Mouse (Mus musculus): ENCODE data around the gene Gm44502.

Gene Gm44502

DNA sequence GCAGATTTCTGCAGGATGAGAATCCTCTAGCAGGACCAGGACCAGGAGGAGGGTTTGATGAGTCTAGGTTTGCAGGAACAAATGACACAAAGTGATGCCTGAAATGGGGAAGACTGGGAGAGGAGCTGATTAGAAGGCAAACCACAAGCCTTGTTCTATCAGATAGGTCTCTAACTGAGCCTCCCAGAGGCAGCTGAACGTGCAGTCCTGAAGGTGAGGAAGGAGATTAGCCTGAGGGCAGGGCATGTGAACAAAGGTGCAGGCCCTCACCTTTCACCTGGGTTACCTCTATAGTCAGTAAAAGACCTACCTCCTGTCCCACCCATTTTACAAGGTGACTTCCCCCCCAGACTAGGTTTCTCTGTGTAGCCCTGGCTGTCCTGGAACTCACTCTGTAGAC, 29.8 kb downstream of the Gm44502 start:
- DNase-seq (ENCODE audit: low spot score in 2 of 2): no peak

DNA sequence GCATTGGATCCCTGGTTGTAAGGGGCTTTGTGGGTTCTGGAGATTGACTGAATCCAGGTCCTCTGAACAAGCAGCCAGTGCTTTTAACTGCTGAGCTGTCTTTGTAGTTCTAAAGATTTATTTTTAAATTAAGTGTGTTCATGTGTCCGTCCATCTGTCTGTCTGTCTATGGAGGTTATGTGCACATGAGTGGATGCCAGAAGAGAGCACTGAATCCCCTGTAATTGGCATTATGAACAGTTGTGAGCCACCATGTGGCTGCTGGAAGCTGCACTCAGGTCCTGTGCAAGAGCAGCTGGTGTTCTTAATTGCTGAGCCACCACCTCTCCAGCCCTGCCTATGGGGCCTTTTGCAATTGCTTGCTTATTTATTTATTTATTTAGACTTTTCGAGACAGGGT, 31.4 kb downstream of the Gm44502 start:
- DNase-seq (ENCODE audit: low spot score in 2 of 2): no peak

DNA sequence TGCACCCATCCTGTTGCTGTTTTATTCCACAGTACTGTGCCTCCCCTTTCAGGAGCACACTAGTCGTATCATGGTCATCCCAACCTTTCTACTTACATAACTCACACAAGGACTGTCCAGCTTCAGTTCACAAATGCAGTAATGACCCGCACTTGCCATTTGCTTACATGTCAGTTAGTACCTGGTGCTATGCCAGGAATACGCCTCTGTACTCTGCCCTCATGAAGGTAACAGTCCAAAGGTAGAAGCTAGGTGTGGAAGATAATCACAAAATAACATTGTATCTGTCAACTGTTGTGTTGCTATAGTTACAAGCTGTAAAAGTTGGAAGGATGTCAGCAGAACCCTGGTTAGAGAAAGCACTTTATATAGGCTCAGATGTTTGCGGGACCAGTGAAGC, 32.6 kb downstream of the Gm44502 start:
- no peak for DNase-seq (ENCODE audit: low spot score in 2 of 2)

DNA sequence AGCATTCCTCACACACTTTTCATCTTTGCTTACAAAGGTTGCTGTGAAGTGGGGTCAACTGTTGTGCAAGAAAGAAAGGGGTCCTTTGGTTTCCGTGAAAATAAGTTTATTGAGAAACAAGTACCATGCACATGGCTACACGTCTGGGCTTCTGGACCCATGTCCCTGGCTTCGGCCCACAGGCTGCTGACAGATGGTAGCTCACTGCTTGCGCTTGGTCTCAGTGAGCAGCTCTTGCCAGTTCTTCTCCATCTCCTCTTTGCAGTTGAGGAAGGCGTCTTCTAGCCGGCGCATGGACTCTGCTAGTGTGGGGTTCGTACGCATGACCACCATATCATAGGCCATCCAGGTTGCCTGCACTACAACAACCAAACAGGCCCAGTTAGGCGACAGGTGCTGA, 39.4 kb downstream of the Gm44502 start:
- no peak for DNase-seq (ENCODE audit: low spot score in 2 of 2)

DNA sequence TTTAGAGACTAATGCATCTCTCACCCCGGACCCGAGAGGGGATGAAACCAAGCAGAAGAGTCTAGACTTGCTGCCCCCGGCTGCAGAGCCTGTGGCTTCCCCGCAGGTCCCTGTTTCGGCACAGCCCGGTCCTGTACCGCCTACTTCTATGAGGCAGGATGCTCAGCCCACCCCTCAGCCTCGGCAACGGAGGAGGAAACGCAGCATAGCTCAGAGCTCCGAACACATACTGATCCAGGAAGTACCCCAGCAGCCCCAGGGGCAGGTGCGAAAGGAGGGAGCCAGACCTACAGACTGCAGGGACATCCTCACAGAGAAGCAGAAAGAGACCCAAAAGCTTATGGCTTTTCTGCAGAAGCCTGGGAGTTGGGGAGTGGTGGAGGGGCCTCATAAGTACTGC, 42.4 kb downstream of the Gm44502 start:
- DNase-seq (ENCODE audit: low spot score in 2 of 2): peak; percentile 23 to 47

DNA sequence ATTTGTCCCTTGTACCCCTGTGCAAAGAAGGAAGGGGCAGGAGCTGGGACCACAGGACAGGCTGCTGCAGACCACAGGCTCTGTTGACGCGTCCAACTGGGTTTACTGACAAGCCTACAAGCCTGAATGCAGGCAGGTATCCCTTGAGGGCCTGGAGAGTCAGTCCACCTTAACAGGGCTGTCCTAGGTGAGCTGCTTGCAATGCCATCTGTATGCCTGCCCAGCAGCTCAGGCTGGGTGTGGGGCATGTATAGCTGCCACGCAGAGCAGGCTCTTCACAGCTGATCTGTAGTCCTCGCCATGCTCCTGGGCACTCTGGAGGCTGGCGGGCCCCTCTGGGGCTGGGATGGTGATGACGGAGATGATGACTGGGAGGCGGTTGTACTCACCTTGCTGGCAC, 44.9 kb downstream of the Gm44502 start, which contains the start of gene Klhdc7b:
Gene Klhdc7b, plus strand, starts transcription at position 301 of the 400 bp plus-strand sequence.
- no peak for DNase-seq (ENCODE audit: low spot score in 2 of 2)

DNA sequence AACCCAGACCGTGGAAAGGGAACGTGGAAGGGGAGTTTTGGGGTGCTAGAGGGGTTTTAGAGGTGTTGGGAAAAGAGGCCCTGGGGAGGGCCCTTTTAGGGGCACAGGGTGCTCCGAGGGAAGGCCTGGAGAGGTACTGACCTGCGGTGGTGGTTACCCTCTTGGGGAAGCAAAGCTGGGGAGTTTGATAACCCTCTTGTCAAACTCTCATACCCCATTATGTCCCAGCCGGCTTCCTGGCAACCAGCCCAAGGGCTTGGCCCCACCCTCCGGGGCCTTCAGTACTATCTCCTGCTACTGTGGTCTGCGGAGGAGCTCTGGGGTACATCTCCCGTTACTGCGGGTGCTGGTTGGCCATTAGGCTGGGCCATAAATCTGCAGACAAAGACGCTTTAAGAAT, 50.1 kb downstream of the Gm44502 start:
- DNase-seq (ENCODE audit: low spot score in 2 of 2): no peak

DNA sequence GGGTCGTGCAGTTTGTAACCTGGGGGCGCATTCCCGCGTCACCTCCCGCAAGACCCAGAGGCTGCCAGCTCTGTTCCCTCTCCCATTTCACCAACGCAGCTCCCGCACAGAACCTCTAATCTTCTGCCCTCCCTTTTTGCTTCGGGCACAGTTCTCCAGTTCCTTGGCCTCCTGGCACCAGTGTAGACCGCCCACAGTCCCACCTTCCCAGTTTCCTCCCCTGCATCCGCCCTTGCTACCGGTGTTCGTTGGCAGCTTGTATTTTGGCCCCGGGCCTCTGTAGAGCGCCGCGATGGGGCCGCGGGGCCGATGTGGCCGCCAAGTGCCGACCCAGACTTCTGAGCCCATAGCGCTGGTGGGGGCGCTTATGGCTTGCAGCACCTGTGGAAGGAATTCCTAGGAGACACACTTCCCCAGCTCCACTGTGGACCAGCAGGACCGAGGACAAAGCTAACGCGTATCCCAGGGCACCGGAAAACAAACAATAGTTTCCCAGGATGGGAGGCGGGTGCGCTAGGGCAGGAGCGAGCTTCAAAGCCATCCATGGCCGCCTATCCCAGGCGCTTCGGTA, 50.6 kb downstream of the Gm44502 start, which contains the start of gene Odf3b:
Gene Odf3b, minus strand, starts transcription at position 452 of the 571 bp plus-strand sequence.
- peak in 1 of 2 experiments; percentile 35 for DNase-seq (ENCODE audit: low spot score in 2 of 2)

DNA sequence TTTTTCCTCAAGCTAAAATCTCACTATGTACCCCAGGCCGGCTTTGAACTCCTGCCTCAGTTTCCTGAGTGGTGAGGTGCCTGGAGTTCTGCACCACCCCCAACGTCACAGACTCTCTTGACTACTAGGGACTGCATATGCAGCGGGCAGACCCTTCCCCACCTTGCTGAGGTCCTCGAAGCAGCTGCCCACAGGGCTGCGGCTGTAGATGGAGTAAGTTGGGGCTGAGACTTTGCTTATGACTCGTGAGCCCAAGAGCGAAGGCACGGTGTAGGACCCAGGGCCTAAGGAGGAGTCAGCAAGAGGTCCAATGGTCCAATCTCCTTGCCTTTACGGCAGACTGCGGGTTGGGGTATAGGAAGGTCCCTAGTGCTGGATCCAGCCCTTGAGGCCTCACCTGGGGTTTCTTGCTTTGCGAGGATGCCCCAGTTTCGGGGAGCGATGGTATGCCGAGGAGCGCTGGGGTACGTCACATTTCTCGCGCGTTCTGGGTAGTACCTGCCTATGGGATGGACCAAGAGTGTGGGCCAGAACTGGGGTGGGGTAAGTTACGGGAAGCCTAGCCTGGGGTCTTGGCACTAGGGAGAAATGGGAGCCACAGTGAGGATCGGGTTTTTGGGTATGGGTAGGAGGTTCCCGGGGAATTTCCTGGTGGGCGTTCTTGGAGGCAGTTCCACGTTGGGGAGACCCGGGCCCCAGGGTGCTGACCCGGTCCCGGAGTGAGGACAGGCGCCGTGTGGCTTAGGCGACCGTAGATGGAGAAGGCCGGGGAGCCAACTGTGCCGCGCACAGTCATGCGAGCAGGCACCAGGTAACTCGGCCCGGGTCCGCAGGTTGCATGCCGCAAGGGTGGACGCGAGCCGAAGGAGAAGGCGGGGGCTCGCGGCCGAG, 51.3 kb downstream of the Gm44502 start:
- no peak for DNase-seq (ENCODE audit: low spot score in 2 of 2)

DNA sequence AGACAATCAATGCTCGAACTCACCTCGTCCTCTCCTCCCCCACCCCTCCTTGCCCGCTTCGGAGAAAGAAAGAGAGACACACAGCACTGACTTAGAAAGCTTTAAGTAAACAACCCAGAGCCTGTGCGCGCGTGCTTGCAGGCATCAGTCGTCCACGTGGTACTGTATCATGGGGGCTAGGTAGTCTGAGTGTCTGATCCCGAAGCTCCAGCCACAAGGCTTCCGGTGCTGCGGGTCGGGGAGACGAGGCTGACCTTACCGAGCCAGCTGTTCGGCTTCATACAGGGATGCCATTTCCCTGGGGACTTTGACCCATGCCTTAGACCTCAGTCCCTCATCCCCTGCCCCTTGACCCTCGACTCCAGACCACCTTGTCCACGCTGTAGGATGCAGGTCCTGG, 52.1 kb downstream of the Gm44502 start:
- no peak for DNase-seq (ENCODE audit: low spot score in 2 of 2)

DNA sequence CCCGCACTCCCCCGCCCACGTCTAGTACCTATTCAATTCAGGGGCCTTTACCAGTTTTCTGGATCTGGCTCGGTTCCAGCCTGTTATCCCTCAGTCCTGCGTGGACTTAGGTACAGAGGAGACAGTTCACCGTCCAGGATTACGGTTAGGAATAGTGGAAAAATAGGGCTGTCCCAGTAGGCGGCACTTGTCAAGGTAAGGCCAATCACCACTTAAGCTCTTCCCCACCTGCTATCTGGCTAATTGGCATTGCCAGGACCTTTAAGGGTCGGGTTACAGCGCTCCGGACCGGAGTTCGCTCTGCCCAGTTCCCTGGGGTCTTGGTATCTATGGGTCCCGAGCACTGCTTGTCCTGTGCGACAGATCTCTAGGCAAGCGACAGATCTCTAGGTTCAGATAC, 52.5 kb downstream of the Gm44502 start, which contains the start of gene Tymp:
Gene Tymp, minus strand, starts transcription at position 83 of the 400 bp plus-strand sequence.
- DNase-seq (ENCODE audit: low spot score in 2 of 2): no peak

DNA sequence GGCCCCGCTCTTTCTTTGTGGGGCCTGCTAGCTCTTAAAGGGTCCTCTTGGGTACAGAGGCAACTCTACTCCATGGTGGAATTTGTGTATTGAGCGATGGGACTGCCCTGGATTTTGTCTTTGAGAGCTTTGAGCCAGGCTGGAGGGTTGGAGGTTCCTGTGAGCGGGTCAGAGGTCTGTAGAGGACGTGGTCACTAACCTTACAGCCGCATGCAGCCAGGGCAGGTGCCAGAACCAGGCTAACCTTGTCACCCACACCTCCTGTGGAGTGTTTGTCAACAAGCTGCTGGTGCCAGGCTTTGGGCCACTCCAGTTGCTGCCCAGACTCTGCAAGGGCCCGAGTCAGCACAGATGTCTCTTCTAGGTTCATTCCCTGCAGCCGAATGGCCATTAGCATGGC, 53.5 kb downstream of the Gm44502 start:
- no peak for DNase-seq (ENCODE audit: low spot score in 2 of 2)

DNA sequence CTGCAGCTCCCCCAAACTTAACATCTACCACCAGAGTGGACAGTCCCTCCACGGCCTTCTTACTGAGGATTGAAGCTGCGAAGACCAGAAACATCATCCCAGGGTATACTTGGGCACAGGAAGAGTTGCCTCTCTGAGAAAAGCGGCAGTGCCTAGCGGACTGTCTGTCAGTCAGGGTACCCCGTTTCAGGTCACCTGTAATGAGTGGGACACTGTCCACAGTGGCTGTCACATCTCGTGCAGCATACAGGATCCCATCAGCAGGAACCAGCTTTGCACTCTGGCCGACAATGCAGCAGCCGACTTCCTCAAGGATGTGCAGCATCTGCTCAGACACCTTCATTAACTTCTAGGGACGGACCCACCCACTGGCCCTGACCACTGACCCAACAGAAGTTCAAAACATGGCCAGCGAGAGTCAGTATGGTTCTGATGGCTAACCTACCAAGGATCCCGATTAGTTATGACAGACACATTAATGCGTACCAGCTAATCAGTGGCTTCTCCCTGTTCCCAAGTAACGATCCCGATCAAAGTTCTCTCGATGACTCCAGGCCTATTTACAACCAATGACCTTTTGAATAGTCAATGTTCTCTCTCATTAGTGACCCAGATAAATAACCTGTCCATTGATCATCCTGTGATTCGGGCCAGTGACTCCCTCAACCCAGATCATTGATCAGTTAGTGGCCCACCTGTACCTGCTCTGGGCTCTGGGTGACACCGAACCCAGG, 54.5 kb downstream of the Gm44502 start:
- no peak for DNase-seq (ENCODE audit: low spot score in 2 of 2)

DNA sequence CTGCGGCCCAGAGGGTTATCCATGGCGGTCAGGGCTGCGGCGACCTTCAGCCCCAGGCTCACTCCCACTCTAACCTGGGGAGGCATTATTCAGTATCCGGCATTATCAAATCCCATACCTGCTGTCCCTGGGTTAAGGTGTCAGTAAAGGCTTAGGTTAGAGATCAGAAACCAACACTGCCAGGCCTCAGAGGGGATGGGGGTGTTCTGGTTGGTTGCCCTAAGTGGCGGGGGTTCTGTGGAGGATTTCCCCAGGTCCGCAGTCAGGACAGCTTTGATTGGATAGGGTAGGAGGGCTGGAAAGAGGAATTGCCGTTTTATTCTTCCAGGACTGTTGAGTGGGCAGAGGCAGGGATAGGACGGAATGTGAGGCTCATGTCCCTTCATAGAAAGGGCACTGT, 55.2 kb downstream of the Gm44502 start:
- no peak for DNase-seq (ENCODE audit: low spot score in 2 of 2)

DNA sequence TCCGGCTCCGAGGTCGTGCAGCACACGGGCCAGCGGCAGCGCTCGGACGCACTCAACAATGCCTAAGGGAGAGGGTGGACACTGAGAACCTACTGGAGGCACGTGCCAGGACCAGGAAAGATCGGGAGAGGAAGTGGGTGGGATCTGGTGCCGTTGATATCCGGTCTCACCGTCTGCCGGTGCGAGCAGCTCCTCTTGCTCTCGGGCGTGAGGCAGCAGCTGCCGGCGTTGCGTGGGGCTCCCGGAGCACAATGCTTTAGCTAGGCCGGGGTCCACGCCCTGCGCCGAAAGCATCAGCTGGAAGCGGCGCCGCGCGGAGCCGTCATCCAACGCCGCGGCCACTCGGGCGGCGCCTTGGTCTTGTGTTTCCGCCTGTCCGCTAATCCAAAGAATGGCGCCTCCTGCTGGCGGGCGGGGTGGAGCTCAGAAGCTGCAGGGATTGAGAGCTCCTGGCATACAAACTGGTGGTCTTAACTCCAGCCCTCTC, 55.7 kb downstream of the Gm44502 start, which contains the start of gene Sco2:
Gene Sco2, minus strand, starts transcription at position 85 of the 487 bp plus-strand sequence.
- DNase-seq (ENCODE audit: low spot score in 2 of 2): peak; percentile 83 to 96

DNA sequence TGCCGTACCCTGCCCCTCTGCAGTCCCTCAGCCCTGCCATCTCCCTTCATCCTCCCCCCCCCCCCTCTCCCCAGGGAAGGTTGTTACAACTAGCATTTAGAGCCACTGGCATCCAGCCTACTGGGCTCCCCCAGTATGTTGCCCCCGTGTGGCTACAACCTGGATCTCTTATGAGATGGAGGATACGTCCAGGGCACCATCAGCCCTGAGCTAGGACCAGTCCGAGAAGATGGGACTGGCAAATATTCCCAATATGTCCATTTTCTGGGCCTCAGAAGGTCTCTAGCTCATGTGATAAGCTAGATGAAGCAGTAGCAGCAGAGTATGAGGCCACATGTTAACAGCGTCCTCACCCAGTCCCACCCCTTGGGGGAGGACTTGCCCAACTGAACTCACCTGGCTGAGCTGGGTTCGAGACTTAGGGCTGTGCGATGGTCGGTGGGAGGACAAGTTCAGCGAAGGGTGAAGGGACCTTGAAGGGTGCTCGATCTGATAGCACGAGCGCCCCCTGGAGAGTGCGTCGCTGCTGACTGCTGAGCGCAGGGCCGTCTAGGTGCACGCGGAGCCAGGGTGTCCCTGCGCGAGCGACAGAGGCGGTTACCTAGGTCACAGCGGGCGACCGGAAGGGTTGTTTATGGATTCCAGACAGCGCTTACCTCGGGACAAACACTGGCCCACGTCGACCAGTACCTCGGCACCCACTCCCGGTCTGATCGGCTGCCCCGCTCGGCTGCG, 56.3 kb downstream of the Gm44502 start:
- peak; percentile 83 to 93 for DNase-seq (ENCODE audit: low spot score in 2 of 2)

DNA sequence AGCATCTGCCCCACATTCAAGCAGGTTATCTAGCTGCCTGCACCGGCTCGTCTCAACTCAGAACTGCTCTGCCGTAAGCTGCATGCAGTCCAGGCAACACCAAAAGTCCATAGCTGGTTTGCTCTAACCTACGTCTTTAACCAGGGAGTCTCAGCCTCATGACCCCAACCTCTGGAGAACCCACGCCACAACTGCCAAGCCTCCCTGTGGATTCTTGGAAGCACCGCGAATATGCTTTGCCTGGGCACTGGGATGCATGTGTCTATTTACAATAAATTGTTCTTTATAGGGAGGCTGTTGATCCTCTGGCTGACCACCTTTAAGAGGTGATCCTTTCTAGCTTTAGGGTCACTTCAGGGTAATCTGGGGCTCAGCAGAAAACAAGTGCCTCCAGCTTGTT, 57.0 kb downstream of the Gm44502 start:
- no peak for DNase-seq (ENCODE audit: low spot score in 2 of 2)

DNA sequence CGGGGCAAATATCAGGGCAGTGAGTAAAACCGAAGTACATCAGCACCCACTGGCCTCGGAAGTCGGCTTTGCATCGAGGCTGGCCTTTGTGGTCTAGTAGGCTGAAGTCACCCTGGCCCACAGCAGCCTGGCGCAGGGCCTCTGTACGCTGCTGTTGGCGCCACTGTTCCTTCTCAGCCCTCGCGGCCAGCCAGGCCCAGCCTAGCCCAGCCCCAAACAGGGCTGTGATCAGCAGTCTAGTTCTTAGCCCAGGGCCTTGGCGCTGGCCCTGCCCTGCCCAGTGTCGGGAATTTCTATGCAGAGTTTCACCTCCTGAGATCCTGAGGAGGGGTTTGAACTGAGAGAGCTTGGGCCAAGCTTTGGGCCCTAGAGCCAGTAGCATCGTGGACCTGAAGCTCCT, 57.4 kb downstream of the Gm44502 start:
- DNase-seq (ENCODE audit: low spot score in 2 of 2): no peak
